Comparison of ENCODE assay signal across 10 mouse cellular contexts in the genomic region with DNA sequence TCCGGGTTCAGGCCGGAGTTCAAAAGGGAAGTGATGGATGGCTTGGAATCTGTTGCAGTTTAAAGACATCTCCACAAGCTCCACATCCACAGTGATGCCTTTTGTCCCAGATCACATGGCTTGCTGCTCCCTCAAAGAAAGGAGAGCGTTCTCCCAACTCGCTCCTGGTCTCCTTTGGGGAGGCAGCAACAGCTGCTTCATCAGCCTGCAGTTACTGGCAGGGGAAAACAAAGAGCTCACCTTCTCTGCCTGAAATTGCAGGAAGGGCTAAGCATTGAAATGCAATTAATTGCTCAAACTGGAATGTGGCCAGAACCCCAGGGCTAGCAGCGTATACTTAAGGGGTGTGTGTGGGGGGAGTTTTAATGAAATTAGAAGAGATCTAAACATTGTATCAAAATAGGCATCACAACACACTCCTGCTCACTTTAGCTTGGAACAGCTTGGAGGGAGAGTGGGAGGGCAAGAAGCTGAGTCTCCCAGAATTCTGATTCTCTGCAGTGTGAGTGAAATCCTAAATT.
DNase-seq lines count a peak whose midpoint lies in the region; ATAC-seq and TF ChIP-seq lines count a peak whose summit lies in the region.
"Had no signal": no experiment of that assay in that cellular context is flagged by ENCODE, and none has a peak within 500 bp of the region (broad histone marks: within the 10 kb centered on the region; RNA-seq: fewer than 3 reads in every experiment).

No protein-coding gene starts in this region.

- H3K9me3 ChIP-seq in kidney, postnatal 0 days (replicated peaks; ENCODE audit: low read length), result no peaks in the 10 kb centered on the region
- no peaks in the 10 kb centered on the region for H3K9me3 ChIP-seq in forebrain, embryonic 11.5 days (ENCODE audit: control insufficient read depth, low read length)
- no peaks in the 10 kb centered on the region for H3K9me3 ChIP-seq in liver, embryonic 11.5 days (ENCODE audit: control insufficient read depth, low read length)
- H3K9me3 ChIP-seq: liver, embryonic 13.5 days had no signal

- no peak for TF ChIP-seq POLR2A in heart, adult 2 months (IDR thresholded peaks at IDR 0.05; ENCODE audit: insufficient read depth, low read depth, low read length)

- no peaks in the 10 kb centered on the region for H3K36me3 ChIP-seq in kidney, postnatal 0 days (ENCODE audit: insufficient read depth, low read length)
- no peaks in the 10 kb centered on the region for H3K36me3 ChIP-seq in forebrain, embryonic 11.5 days (ENCODE audit: control insufficient read depth, insufficient read depth, low read length)
- H3K36me3 ChIP-seq in heart, adult 2 months (ENCODE audit: control insufficient read depth, insufficient read depth, low read length), result no peaks in the 10 kb centered on the region
- no peaks in the 10 kb centered on the region for H3K36me3 ChIP-seq in liver, embryonic 11.5 days (ENCODE audit: control insufficient read depth, insufficient read depth, low read length)
- H3K36me3 ChIP-seq: liver, embryonic 13.5 days had no signal

- no peak for ATAC-seq in kidney, postnatal 0 days (replicated peaks; ENCODE audit: low FRiP score, low read depth)
- peak; percentile 77 for ATAC-seq in forebrain, embryonic 11.5 days (replicated peaks; ENCODE audit: low FRiP score)
- no peak for ATAC-seq in liver, embryonic 11.5 days (replicated peaks; ENCODE audit: low FRiP score)

- TF ChIP-seq CTCF in kidney, postnatal 0 days (IDR thresholded peaks at IDR 0.05; ENCODE audit: low read depth), result no peak
- TF ChIP-seq CTCF in heart, adult 2 months (IDR thresholded peaks at IDR 0.05), result no peak

- no peaks in the 10 kb centered on the region for H3K79me2 ChIP-seq in heart, adult 2 months (replicated peaks; ENCODE audit: control insufficient read depth, insufficient read depth, low read length)

- no peak for TF ChIP-seq EP300 in heart, adult 2 months (IDR thresholded peaks at IDR 0.05; ENCODE audit: insufficient read depth, low read depth, low read length)

- intact Hi-C loops in left cerebral cortex, postnatal 25 days (cut with DNase I), result no loop called here
- intact Hi-C loops in heart, adult 2 months (cut with DNase I), result no loop called here

- H3K27ac ChIP-seq in kidney, postnatal 0 days, result no peak overlapping the region
- no peak overlapping the region for H3K27ac ChIP-seq in forebrain, embryonic 11.5 days (ENCODE audit: low read depth, low read length)
- H3K27ac ChIP-seq in heart, adult 2 months, result no peak overlapping the region
- no peak overlapping the region for H3K27ac ChIP-seq in liver, embryonic 11.5 days (ENCODE audit: low read depth, low read length)
- H3K27ac ChIP-seq: liver, embryonic 13.5 days had no signal

- WGBS in kidney, postnatal 0 days, result 17% methylated on average over 5 of the region's 5 CpGs
- 12% methylated on average over 5 of the region's 5 CpGs for WGBS in forebrain, embryonic 11.5 days
- 24% methylated on average over 5 of the region's 5 CpGs for WGBS in heart, adult 2 months
- 32% methylated on average over 5 of the region's 5 CpGs for WGBS in liver, embryonic 11.5 days

- H3K9ac ChIP-seq in kidney, postnatal 0 days (ENCODE audit: low read depth, low read length), result no peak overlapping the region
- no peak overlapping the region for H3K9ac ChIP-seq in forebrain, embryonic 11.5 days (ENCODE audit: low read length)
- no peak overlapping the region for H3K9ac ChIP-seq in heart, adult 2 months (ENCODE audit: low read depth, low read length)
- H3K9ac ChIP-seq in liver, embryonic 11.5 days (ENCODE audit: low read depth, low read length), result no peak overlapping the region
- H3K9ac ChIP-seq: liver, embryonic 13.5 days had no signal

- no peak overlapping the region for H3K4me2 ChIP-seq in kidney, postnatal 0 days (ENCODE audit: low read length)
- H3K4me2 ChIP-seq in forebrain, embryonic 11.5 days (ENCODE audit: low read depth, low read length, severe bottlenecking), result no peak overlapping the region
- no peak overlapping the region for H3K4me2 ChIP-seq in liver, embryonic 11.5 days
- H3K4me2 ChIP-seq: liver, embryonic 13.5 days had no signal

- peak; percentile 28 for DNase-seq in kidney, postnatal 0 days (ENCODE audit: low spot score)
- no peak for DNase-seq in kidney, postnatal 36 days
- DNase-seq in forebrain, embryonic 11.5 days (ENCODE audit: low spot score), result peak; percentile 58
- DNase-seq in left cerebral cortex, postnatal 25 days (ENCODE audit: low spot score in 2 of 2), result peak; percentile 41 to 82
- DNase-seq in retina, postnatal 1 day, result peak; percentile 72
- DNase-seq in ovary, postnatal 36 days (ENCODE audit: low spot score), result no peak
- no peak for DNase-seq in heart, adult 2 months
- no peak for DNase-seq in liver, embryonic 11.5 days (ENCODE audit: low spot score)
- DNase-seq: cerebellum, adult 11 months; liver, embryonic 13.5 days had no signal

- no peaks in the 10 kb centered on the region for H3K27me3 ChIP-seq in kidney, postnatal 0 days (ENCODE audit: insufficient read depth, low read length)
- H3K27me3 ChIP-seq in forebrain, embryonic 11.5 days (ENCODE audit: control insufficient read depth, insufficient read depth, low read length), result no peaks in the 10 kb centered on the region
- no peaks in the 10 kb centered on the region for H3K27me3 ChIP-seq in heart, adult 2 months (ENCODE audit: control insufficient read depth, insufficient read depth, low read length)
- no peaks in the 10 kb centered on the region for H3K27me3 ChIP-seq in liver, embryonic 11.5 days (replicated peaks; ENCODE audit: control insufficient read depth, insufficient read depth, low read length)
- H3K27me3 ChIP-seq: liver, embryonic 13.5 days had no signal

- H3K4me3 ChIP-seq in kidney, postnatal 0 days (replicated peaks; ENCODE audit: low read depth, low read length), result no peak overlapping the region
- no peak overlapping the region for H3K4me3 ChIP-seq in forebrain, embryonic 11.5 days (ENCODE audit: low read depth, low read length)
- no peak overlapping the region for H3K4me3 ChIP-seq in heart, adult 2 months
- H3K4me3 ChIP-seq in liver, embryonic 11.5 days (ENCODE audit: low read depth, low read length), result no peak overlapping the region
- H3K4me3 ChIP-seq: liver, embryonic 13.5 days had no signal

- no peaks in the 10 kb centered on the region; the same call in 1 of the 2 replicates for H3K4me1 ChIP-seq in kidney, postnatal 0 days (replicated peaks; ENCODE audit: insufficient read depth, low read length)
- H3K4me1 ChIP-seq in forebrain, embryonic 11.5 days (replicated peaks; ENCODE audit: control insufficient read depth, insufficient read depth, low read length), result peaks cover 3% of the 10 kb centered on the region; the same call in 1 of the 2 replicates
- no peaks in the 10 kb centered on the region for H3K4me1 ChIP-seq in heart, adult 2 months (ENCODE audit: control insufficient read depth, insufficient read depth, low read length)
- H3K4me1 ChIP-seq in liver, embryonic 11.5 days (replicated peaks; ENCODE audit: control insufficient read depth, insufficient read depth, low read length), result no peaks in the 10 kb centered on the region

Comparison
In these comparisons a context has a peak if more than half of its experiments do, and no peak if none do; other contexts are left out.
1. DNase-seq: peak in kidney, postnatal 0 days (single experiment), forebrain, embryonic 11.5 days (single experiment), left cerebral cortex, postnatal 25 days (2 of 2) and retina, postnatal 1 day (single experiment); none in kidney, postnatal 36 days (0 of 2), ovary, postnatal 36 days (single experiment), heart, adult 2 months (0 of 2) and liver, embryonic 11.5 days (single experiment).